Mouse (Mus musculus) c-Kit-positive CD71-positive TER-119-negative erythroid progenitor cells, embryonic 14.5 days (primary cell): ENCODE measurements around the gene Ezh1.
"Not testable (repeated sequence)": the region's sequence is repeated elsewhere in the genome, so short reads cannot be mapped to it uniquely, and the experiment has no call there.

ENCODE experiments used
- DNase-seq: peaks from one replicate; pipeline ENCODE4 v3.0.0-alpha.2; 2013; ENCODE audit warnings: low read depth

The Ezh1 gene

DNA sequence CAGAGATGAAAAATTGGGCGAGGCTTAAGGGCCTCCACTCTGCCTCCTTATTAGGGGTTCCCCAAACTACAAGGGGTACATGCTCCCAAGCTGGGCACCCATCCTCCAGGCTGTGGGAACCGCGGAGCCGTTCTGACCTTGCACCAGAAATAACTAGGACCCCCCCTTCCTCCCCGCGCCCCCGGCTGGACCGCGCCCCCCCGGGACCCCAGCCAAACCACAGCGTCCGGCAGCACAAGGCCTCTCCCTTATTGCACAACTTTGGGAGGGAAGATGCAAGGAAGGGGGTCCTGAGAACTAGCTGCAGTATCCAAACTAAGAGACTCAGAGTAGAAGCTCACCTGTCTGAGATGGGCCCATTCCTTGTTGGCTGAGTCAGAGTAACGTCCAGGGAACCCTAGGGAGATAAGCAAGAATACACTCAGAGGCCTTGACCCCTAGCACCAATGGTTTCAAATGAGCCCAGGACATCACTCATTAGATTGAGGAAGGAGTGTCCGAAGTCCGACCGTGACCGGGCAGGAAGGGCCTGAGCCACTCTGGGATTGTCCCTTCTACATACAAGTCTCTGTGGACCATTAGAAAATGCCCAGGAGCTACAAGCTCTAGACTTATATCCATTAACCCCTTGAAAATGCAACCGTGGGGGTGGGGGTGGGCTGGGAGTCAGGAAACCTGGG lies 57.8 kb downstream of the Ezh1 start:
- no peak for DNase-seq

DNA sequence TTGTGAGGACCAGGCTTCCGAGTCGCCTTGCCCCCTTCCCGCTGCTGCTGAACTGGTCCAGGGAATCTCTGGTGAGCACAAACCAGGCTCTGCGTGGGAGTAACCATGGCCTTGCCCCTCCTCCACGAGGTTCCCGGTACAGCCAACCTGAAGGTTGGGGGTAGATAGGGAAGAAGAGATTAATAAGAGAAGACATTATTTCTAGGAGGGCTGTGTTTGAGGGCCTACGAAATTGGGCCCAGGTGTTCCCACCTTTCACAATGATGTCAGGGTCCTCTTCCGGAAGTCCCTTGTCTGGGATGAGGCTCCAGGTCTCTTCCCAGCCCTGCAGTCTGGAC lies 58.3 kb downstream of the Ezh1 start:
- no peak for DNase-seq

DNA sequence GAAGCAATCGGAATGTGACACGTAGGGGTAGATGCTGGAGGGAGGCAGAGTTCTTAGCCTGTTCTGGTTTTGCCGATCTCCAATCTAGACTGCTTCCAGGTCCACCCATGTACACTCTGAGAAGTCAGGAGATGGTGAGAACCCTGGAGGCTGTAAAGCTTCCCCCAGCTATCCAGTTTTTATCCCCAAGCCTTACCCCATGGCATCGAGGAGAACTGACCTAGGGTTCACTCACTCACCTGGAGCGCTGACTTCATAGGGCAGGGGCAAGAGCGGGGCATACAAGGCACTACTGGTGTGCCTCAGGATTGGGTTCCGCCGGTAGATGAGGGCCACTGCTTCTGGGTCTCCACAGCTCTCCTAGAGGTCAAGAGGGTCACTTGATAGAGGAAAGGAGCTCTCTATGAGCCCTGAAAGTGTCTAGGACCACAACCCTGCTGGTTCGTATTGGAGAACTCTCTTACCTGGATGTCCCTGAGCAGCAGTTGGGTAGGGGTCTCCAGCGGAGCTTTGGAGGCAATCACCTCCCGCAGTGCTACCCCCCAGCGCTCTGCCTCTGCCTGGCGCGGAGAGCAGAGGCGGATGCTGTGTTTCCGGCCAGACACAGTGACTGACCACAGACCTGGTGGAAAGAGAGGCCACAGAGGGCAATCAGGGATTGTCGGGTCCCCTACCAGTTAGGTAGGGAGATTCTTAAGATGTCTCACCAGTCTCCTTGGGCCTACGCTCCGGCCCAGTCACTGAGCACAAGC lies 58.9 kb downstream of the Ezh1 start:
- no peak for DNase-seq

DNA sequence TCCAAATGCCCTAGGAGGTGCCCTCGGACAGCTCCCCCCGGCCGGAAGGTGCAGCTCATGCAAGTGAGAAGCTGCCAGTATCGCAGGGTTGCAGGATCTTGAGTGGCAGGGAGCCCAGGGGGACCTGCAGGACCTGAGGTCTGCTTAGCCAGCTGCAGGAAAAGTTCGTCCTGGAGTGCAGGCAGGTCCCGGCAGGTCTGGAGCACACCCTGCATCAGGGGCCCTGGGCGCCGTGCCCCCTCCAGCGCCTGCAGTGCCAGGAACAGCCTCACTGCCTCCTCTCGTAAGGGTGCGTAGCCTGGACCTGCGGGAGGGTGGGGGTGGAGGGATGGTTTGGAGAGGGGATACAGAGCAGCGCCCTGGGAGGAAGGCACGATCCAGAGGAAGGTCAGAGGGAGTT lies 59.9 kb downstream of the Ezh1 start:
- DNase-seq: no peak

DNA sequence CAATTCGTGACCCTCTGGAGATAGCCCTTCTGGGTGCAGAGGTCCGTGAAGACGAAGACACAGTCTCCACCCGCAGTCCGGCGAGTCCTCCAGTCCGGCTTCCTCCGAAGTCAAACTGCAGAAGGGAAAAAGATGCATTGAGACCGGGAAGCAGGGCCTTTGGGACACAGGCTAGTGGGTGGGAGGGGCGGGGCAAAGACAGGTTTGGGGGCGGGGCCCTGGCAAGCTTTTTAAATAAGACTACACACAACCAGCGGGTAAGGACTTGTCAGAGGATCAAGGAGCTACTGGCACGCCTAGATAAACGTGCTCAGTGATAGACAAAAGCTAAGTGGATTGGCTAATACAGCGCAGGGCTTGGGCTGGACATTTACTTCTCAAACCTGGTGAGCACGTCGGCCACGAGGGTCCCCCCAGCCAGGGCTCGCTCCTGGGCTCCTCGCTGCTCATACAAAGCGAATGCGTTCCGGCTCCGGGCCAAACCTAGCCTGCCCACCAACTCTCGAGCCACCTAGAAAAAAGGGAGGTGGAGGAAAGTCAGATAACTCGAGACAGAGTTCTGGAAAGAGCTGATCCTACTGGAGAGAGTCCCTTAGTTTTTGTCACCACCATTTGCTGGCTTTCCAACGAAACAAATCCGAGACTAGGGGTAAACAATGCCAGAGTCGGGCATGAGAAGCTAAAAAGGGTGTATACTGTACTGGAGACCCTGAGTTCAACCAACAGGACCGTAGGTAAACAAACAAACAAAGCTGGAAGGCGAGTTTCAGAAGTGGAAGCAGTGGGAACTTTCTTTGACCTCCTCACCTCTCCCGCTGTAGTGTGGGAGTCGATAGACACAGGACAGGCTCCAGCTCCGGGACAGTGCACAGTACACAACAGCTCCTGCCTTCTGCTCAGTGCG lies 61.3 kb downstream of the Ezh1 start:
- no peak for DNase-seq

DNA sequence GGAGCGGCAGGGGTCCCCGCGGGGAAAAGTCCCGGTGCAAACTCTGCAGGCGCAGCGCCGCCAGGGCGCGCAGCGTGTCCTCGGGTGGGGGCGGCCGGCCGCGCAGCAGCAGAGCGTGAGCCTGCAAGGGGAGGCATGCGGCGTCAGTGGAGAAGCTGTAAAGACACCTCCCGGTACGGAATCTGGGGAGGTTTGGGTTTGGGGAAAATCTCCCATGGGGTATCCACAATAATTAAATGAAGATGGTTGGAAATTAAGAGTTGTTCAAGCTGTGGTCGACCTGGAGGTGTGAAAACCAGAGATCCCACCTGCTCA lies 62.0 kb downstream of the Ezh1 start:
- DNase-seq: no peak

DNA sequence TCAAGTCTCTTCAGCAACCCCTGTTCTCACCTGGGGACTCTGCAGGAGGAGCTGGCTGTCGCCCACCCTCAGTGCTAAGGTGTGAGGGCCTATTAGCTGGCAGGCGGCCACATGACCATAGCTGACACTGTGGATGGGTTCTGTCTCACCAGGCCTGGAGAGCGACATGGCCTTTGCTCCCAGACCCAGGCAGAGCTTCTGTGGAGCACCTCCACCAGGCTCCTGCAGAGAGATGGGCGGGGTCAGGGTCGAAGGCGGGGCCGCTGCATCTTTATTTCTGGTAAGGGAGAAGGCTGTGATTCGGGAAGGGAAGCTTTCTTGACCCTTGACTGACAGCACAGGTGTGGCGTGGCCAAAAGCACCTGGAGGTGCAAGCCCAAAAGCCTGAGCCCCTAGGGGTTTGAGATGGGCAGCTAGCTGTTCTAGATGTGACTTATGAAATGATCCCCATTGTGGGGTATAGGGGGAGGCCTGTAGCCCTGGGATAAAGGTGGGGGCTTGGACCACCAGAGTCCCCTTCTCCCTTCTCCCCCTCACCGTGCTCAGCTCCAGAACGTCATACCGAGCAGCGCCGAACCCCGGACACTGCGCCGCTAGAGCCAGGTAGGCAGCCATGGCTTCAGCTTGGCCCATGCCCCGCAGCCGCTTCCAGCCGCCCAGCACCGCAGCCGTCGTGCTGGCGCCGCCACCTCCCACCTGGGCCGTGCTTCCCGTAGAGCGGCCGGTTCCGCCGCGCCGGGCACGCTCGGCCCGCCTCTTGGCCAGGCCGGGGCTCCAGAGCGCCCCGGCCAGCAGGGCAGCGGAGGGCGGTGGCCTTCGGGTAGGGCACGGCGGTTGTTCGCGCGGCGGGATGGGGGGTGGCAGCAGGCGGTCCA lies 62.5 kb downstream of the Ezh1 start:
- DNase-seq: no peak

DNA sequence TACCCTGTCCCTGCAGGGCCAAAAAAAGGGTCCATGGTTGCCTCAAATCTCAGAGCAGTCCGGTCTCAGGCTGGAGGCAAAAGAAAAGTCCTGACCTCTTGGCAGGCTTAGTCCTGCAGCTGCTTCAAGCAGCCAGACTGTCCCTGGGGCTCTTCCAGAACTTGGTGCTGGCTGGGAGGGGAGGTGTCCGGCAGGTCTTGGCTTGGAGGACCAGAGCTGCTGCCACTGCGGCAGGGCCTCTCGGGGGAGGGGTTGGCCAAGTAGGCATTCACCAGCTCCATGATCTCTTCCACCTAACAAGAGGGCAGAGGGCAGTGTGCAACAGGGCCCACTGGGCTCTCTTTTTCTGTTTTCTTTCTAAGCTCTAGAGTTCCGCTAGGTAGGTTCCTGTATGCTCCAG lies 63.5 kb downstream of the Ezh1 start:
- DNase-seq: no peak

DNA sequence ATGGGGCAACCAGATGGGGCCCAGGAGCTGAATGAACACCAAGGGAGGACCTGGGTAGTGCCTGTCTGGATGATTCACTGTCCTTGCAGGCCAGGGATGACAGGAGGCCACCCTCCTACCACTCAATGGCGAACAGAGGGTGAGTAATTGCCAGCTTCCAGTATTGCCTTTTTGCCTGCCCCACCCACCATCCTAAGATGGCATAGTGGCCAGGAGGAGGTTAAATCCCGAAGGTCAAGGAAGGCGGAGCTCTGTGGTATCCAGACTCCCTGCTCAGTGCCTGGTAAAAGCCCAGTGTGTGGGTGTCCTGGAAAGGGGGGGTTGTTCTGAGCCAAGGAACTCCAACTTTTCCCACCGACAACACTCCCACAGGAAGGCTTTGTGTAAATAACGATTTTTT lies 64.0 kb downstream of the Ezh1 start:
- no peak for DNase-seq

DNA sequence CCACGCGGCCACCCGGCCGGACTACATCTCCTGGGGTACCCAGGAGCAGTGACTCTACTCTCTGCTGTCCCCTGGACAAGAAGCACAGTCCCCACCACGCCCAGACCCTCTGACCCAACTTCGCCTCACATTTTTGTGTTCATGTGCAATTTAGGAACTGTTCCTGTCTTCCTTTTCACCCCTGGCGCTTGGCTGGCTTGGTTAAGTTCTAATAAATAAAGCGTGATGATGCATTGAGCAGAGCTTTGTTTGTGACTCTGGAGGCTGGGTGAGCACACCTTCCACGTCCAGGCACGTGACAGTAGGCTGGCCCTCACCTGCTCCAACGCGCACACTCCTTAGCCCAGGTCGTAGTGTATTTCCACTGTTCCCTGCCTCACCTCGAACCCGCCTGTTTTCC lies 64.7 kb downstream of the Ezh1 start:
- no peak for DNase-seq

DNA sequence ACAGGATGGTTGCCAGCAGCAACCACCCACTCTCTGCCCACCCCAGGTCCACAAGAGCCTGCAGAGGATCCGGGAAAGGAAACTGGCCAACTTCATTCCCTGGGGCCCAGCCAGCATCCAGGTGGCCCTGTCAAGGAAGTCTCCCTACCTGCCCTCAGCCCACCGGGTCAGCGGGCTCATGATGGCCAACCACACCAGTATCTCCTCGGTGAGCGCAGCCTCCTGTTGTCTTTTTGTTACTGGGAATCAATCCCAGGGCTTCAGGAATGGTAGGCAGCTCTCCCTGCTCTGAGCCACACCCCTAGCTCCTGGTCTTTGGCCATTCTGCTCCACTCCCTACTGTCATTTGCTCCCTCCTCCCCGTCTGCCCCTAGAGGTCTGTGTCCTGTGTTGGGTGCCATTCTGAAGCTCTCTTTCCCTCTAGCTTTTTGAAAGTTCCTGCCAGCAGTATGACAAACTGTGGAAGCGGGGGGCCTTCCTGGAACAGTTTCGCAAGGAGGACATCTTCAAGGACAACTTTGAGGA lies 65.2 kb downstream of the Ezh1 start:
- not testable (repeated sequence) for DNase-seq

DNA sequence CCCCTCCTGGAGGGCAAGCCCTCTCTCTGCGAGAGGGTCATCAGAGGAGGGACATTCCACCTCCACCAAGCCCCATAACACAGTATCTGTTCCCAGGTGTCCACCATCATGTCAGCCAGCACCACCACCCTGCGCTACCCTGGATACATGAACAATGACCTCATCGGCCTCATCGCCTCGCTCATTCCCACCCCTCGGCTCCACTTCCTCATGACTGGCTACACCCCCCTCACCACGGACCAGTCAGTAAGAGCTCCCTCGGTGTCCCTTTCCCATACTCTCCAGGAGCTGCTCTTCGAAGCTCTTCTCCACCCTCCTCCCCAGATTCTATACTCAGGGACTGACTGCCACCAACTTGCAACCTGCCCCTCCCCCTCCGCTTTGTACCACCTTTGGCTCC lies 66.1 kb downstream of the Ezh1 start:
- DNase-seq: not testable (repeated sequence)

DNA sequence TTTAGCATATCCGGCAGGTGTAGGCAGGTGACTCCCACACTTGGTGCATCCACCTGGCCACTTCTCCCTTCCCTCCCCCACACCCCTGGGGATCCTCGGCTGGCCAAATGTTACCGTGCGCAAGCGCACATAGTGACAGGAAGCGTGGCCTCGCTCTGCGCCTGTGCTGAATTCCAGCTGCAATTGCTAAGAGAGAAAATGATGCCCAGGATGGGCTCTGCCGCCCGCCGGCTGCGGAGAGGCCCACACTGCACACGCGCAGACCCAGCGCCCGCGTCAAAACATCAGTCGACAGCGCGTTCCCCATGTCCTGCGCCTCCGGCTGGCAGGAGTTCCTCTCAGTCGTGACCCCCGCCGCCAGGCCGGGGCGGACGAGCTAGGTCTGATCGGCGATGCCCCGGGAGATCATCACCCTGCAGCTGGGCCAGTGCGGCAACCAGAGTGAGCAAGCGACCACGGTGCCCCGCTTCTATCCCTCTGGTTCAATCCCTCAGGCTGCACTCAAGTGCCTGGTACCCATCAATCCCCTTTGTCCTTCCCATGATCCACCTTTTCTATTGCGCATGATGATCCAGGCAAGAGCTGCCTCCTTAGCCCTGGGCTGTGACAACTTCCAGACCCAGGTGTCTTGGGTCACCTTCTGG lies 70.4 kb downstream of the Ezh1 start, which contains the start of gene Tubg2:
Tubg2 (plus strand) TSS at position 180 of the 644 bp plus-strand sequence.
- no peak for DNase-seq

DNA sequence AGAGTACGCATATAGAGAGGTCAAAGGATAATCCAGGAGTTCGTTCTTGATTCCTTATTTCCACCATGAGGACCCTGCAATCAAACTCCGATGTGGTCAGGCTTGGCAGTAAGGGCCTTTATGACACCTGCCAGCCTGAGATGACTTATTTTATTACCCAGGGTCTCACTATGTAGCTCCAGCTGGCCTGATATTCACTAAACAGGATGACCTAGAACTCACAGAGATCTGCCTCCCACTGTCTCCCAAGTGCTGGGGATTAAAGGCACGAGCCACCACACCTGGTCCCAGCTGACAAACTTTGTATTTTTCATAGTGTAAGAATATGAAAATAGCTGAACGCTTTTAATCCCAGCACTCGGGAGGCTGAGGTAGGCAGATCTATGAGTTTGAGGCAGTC lies 71.1 kb downstream of the Ezh1 start:
- no peak for DNase-seq

DNA sequence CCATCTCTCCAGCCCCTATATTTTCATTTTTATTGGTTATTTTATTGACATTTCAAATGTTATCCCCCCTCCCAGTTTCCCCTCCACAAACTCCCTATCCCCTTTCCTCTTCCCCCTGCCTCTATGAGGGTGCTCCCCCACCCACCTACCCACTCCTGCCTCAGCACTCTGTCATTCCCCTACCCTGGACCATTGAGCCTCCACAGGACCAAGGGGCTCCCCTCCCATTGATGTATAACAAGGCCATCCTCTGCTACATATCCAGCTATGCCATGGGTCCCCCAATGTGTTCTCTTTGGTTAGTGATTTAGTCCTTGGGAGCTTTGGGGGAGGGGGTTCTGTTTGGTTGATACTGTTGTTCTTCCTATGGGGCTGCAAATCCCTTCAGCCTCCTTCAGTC lies 71.6 kb downstream of the Ezh1 start:
- no peak for DNase-seq

DNA sequence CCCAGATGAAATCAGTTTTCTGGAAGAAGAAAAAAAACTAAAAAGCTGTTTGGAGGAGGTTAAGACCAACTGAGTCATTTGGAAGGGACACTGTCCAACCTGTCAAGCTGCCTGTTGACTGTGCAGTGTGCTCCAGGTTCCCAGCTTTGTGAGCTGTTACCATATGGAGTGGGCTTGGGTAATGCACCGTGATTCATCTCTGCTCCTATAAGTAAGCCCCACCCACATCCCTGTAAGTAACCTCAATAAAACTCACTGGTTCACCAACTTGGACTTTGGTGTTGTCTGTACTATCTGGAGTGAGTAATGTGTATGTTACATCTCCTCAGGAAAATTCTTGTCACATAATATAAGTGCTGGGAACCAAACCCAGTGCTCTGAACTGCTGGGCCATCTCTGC lies 73.4 kb downstream of the Ezh1 start:
- no peak for DNase-seq

DNA sequence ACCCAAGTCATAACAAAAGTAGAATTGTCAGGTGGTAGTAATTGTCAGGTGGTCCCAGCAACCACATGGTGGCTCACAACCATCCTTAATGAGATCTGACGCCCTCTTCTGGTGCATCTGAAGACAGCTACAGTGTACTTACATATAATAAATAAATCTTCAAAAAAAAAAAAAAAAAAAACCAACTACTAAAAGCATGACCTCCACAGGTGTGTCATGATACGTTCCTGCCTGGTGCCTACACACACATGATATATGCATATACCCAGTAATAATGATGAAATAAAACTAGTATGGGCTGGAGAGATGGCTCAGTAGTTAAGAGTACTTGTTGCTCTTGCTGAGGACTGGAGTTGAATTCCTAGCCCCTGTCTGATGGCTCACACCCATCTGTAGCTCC lies 75.2 kb downstream of the Ezh1 start:
- DNase-seq: no peak

DNA sequence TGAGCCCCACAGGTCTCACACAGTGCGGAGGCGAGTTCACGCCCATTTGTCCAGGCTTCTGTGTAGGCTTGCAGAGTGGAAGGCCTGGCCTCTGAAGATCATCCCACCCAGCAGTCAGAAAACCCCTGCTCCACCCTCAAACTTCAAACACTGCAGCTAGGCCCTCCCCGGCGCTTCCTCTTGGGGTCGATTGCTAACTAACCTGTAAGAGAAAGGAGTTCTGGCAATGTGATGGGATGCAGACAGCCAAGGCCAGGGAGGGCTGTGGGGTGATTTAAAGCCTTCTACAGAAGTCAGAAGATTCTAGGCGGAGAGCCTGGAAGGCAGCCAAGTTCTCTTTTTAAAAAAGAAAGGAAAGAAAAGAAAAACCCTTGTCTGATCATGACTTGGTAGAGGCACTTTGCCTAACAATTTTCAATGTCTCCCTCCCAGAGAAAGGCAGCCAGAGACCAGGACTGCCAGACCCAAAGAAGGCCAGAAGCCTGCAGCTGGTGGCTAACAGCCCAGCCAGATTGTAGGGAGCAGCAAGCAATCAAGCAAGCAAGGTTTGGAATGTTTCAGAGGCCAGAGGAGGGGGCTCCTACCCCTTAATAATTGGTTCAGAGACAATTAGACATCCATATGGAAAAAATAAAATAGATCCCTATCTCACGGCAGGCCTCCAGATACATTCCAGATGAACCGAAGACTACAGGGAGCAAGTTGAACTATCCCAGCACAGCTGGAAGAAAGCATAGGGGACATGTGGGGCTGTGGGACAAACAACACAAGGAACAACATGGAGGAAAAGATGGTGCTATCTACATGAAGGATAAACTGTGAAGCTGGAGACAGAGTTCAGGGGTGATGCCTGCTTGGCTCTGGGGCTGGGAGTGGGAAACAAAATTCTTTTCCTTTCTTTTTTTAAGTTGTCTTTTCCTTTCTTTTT lies 76.8 kb downstream of the Ezh1 start:
- DNase-seq: no peak

DNA sequence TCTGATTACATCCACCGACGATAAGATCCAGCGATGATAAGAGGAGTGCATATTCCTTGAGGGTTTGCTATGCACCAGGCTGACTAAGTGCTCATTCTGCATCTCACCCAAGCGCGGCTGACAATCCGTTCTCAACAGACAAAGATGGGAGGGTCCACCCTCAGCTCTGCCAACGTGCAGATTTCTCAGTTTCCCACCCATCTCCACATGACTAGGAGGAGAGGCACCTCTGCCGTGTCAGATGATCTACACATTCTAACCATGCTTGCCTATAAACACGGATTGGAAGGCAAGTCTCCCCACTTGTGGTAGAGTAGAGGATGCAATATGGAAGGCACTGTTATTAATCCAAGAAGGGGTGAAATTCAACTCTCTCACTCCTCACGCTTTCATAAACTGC lies 77.5 kb downstream of the Ezh1 start:
- no peak for DNase-seq

DNA sequence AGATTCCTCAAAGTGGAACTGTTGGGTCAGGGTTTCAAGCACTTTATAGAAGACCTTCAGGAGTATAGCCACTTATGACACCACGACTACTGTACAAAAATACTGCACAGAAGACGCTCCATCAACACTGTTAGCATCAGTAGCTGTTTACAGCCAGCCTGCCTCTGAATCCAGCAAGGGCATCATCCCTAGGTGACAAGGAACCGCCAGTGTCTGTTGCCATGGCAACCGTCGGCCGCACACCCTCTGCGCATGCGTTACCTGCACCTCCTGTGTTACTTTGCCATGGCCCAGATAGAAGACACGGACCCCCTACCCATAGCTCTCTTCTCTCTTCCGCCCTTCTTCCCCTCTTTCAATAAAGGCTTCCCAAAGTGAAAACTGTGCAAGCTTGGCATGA lies 79.9 kb downstream of the Ezh1 start:
- no peak for DNase-seq
